Mouse (Mus musculus): ENCODE results near the gene Coq7. TPM values are rescaled to one million over a fixed set of nuclear protein-coding genes. Genes with fewer than 3 reads are reported as not detected.

The Coq7 gene
- polyA plus RNA-seq, 1 experiment from 2014 or later: 105 TPM

DNA sequence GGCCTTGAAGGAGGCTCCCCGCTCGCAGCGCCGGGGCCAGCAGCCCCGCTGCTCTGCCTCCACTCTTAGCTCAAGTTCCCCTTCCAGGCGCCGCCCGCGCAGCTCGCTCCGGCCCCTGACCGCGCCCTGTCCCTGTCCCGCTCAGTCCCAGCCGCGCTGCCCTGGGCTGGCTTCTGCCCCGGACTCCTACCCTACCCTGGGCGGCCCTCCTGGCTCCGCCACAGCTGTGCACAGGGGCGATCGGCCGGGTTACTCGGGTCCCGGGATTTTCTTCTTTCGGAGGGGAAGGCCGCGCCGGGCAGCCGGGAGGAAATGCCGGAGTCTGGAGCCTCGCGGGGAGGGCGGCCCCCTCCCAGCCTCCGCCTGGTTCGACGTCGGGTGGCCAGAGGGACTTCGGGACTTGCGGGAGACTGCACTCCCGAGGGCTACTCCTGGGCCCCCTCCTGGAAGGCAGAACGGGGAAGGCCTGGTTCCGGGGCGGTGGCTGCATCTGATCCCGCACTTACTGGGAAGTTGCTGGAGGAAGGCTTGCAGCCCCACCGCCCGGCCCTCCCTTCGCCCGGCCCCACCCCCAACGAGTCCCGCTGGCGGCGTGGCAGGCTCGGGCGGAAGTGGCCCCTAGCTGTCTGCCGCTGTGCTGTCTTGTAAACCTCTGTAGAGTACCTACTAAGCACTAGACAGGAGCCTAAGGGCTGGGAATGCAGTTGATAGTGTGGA, 41.6 kb downstream of the Coq7 start, which contains the start of gene Itpripl2:
Itpripl2 (minus strand) TSS at position 545 of the 717 bp plus-strand sequence.
- under 1% methylated on average over 54 of the region's 55 CpGs for WGBS
- no peaks in the 10 kb centered on the region for H3K9me3 ChIP-seq
- ATAC-seq (ENCODE audit: low FRiP score): peak; percentile 77
- H3K36me3 ChIP-seq: no peaks in the 10 kb centered on the region
- H3K27me3 ChIP-seq: peaks cover 66% of the 10 kb centered on the region
- H3K4me3 ChIP-seq: peak within 1 kb of the TSS; percentile 51
- peak within 1 kb of the TSS; percentile 74 for H3K4me2 ChIP-seq
- peak within 1 kb of the TSS; percentile 73 for H3K9ac ChIP-seq
- H3K4me1 ChIP-seq (replicated peaks): peaks cover 27% of the 10 kb centered on the region
- peak within 1 kb of the TSS; percentile 64 for H3K27ac ChIP-seq

- Histone ChIP-seq H3K27me3 (peaks cover 66% of the 10 kb centered on the region), H3K4me1 (replicated peaks) (peaks cover 27% of the 10 kb centered on the region), H3K36me3 (no peaks in the 10 kb centered on the region), H3K4me3 (peak overlapping the region; percentile 51), H3K9me3 (no peaks in the 10 kb centered on the region), H3K9ac (peak overlapping the region; percentile 73), H3K4me2 (peak overlapping the region; percentile 74), H3K27ac (peak overlapping the region; percentile 64)
- 2% methylated on average over 67 of the region's 67 CpGs for WGBS
- peak; percentile 37; the same call in 1 of the 2 replicates for ATAC-seq (ENCODE audit: low FRiP score)
Observed at GRCm38 (mm10) chr7:118490666-118491430, 42.3 kb downstream of the Coq7 start.

GRCm38 (mm10) chr7:118489706-118490665, 43.2 kb downstream of the Coq7 start:
- Histone ChIP-seq H3K4me3 (peak overlapping the region; percentile 51), H3K36me3 (no peaks in the 10 kb centered on the region), H3K4me1 (replicated peaks) (peaks cover 27% of the 10 kb centered on the region), H3K9me3 (no peaks in the 10 kb centered on the region), H3K4me2 (peak overlapping the region; percentile 74), H3K27me3 (peaks cover 66% of the 10 kb centered on the region), H3K27ac (no peak overlapping the region), H3K9ac (no peak overlapping the region)
- 12% methylated on average over 57 of the region's 57 CpGs for WGBS
- no peak; the same call in 1 of the 2 replicates for ATAC-seq (ENCODE audit: low FRiP score)

- Histone ChIP-seq H3K4me3 (no peak overlapping the region), H3K4me2 (no peak overlapping the region), H3K4me1 (replicated peaks) (peaks cover 27% of the 10 kb centered on the region), H3K9me3 (no peaks in the 10 kb centered on the region), H3K27ac (no peak overlapping the region), H3K36me3 (no peaks in the 10 kb centered on the region), H3K9ac (no peak overlapping the region), H3K27me3 (peaks cover 56% of the 10 kb centered on the region)
- no peak for ATAC-seq (ENCODE audit: low FRiP score)
- WGBS: 27% methylated on average over 8 of the region's 8 CpGs
Observed at GRCm38 (mm10) chr7:118488060-118488664, 45.0 kb downstream of the Coq7 start.

- no peak overlapping the region for H3K4me2 ChIP-seq
- no peaks in the 10 kb centered on the region for H3K36me3 ChIP-seq
- peaks cover 43% of the 10 kb centered on the region for H3K27me3 ChIP-seq
- no peak overlapping the region for H3K9ac ChIP-seq
- 66% methylated on average over 5 of the region's 5 CpGs for WGBS
- H3K4me1 ChIP-seq (replicated peaks): peaks cover 25% of the 10 kb centered on the region
- no peaks in the 10 kb centered on the region for H3K9me3 ChIP-seq
- ATAC-seq (ENCODE audit: low FRiP score): no peak
- H3K4me3 ChIP-seq: no peak overlapping the region
- H3K27ac ChIP-seq: no peak overlapping the region
Observed at GRCm38 (mm10) chr7:118486917-118487316, 46.2 kb downstream of the Coq7 start.

GRCm38 (mm10) chr7:118483996-118484395, 49.2 kb downstream of the Coq7 start:
- Histone ChIP-seq H3K36me3 (no peaks in the 10 kb centered on the region), H3K4me2 (no peak overlapping the region), H3K9ac (no peak overlapping the region), H3K4me3 (no peak overlapping the region), H3K27ac (no peak overlapping the region), H3K9me3 (no peaks in the 10 kb centered on the region), H3K27me3 (peaks cover 14% of the 10 kb centered on the region), H3K4me1 (replicated peaks) (0 out of 2 replicates have a peak, but pooled peaks cover 4% of the 10 kb centered on the region)
- ATAC-seq (ENCODE audit: low FRiP score): no peak
- 100% methylated on average over 1 of the region's 1 CpGs for WGBS

GRCm38 (mm10) chr7:118482001-118482400, 51.2 kb downstream of the Coq7 start:
- Histone ChIP-seq H3K4me3 (no peak overlapping the region), H3K27ac (no peak overlapping the region), H3K27me3 (no peaks in the 10 kb centered on the region), H3K9me3 (no peaks in the 10 kb centered on the region), H3K9ac (no peak overlapping the region), H3K4me2 (no peak overlapping the region), H3K4me1 (replicated peaks) (no peaks in the 10 kb centered on the region), H3K36me3 (no peaks in the 10 kb centered on the region)
- no peak for ATAC-seq (ENCODE audit: low FRiP score)
- 87% methylated on average over 2 of the region's 2 CpGs for WGBS

GRCm38 (mm10) chr7:118481047-118481810, 51.9 kb downstream of the Coq7 start:
- Histone ChIP-seq H3K4me1 (replicated peaks) (no peaks in the 10 kb centered on the region), H3K4me2 (no peak overlapping the region), H3K36me3 (no peaks in the 10 kb centered on the region), H3K27me3 (no peaks in the 10 kb centered on the region), H3K4me3 (no peak overlapping the region), H3K9ac (no peak overlapping the region), H3K27ac (no peak overlapping the region), H3K9me3 (no peaks in the 10 kb centered on the region)
- no peak for ATAC-seq (ENCODE audit: low FRiP score)
- 85% methylated on average over 10 of the region's 10 CpGs for WGBS

DNA sequence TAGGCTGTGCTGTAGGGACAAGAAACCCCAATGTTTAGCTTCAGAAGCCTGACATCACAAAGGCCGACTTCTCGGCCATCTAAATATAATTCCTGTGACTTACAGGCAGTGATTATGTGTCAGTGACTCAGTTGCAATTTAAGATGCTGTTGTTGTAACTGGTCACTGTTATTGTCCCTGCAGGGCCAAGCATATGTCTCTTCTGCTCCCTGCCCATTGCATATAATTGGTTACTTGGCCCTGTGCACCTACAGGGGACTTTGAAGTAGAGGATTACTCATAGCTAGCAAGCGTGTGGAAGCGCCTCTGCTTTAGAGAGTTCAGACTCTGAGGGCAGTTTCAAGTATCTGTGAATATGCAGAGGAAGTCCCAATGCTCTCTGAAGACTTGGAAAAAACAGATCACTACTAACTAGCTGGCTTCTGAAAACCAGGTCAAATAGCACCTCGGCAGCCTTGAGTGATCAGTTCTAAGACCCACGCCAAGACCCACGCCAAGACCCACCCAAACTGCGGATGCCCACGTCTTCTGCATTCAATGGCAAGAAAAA, 52.9 kb downstream of the Coq7 start:
- Histone ChIP-seq H3K4me1 (replicated peaks) (no peaks in the 10 kb centered on the region), H3K27me3 (no peaks in the 10 kb centered on the region), H3K9me3 (no peaks in the 10 kb centered on the region), H3K27ac (no peak overlapping the region), H3K4me3 (no peak overlapping the region), H3K9ac (no peak overlapping the region), H3K4me2 (no peak overlapping the region), H3K36me3 (no peaks in the 10 kb centered on the region)
- 88% methylated on average over 9 of the region's 9 CpGs for WGBS
- ATAC-seq (ENCODE audit: low FRiP score): no peak

- Histone ChIP-seq H3K27me3 (no peaks in the 10 kb centered on the region), H3K9me3 (no peaks in the 10 kb centered on the region), H3K4me3 (no peak overlapping the region), H3K36me3 (no peaks in the 10 kb centered on the region), H3K4me1 (replicated peaks) (no peaks in the 10 kb centered on the region), H3K27ac (no peak overlapping the region), H3K4me2 (no peak overlapping the region), H3K9ac (no peak overlapping the region)
- WGBS: 55% methylated on average over 3 of the region's 3 CpGs
- ATAC-seq (ENCODE audit: low FRiP score): no peak
Observed at GRCm38 (mm10) chr7:118478835-118479312, 54.3 kb downstream of the Coq7 start.

DNA sequence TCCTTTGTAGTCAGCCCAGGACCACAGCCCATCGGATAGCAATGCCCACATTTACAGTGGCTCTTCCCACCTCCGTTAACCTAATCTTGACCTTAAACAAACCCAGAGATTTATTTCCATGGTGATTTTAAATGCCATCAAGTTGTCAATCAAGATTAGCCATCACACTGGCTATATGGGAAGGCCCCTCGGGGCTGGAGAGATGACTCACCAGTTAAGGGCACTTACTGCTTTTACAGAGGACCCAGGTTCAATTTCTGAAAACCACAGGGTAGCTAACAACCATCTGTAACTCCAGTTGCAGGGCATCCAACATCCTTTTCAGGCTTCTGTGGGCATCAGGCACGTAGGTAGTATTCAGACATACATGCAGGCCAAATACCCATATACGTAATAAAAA, 56.7 kb downstream of the Coq7 start:
- H3K27ac ChIP-seq: no peak overlapping the region
- 75% methylated on average over 5 of the region's 5 CpGs for WGBS
- H3K9ac ChIP-seq: no peak overlapping the region
- H3K9me3 ChIP-seq: no peaks in the 10 kb centered on the region
- no peak for ATAC-seq (ENCODE audit: low FRiP score)
- no peaks in the 10 kb centered on the region for H3K4me1 ChIP-seq (replicated peaks)
- no peaks in the 10 kb centered on the region for H3K27me3 ChIP-seq
- H3K4me2 ChIP-seq: no peak overlapping the region
- no peaks in the 10 kb centered on the region for H3K36me3 ChIP-seq
- no peak overlapping the region for H3K4me3 ChIP-seq
